Mouse (Mus musculus) heart, postnatal 0 days (tissue): ENCODE results near the gene Rbms3. TPM values are rescaled to one million over a fixed set of nuclear protein-coding genes. Genes with fewer than 3 reads are reported as not detected.

Experiments
- ATAC-seq: fragments of 200-750 bp; cut with Nextera tagmentation; 2 replicates; pipeline ENCODE4 v1.8.0; 2017; ENCODE audit warnings: low read depth, moderate number of reproducible peaks, moderate library complexity; ENCODE audit not compliant: insufficient read depth
- DNase-seq: peaks from one replicate; pipeline ENCODE4 v3.0.0-alpha.2; 2016; ENCODE audit warnings: low spot score
- H3K27ac ChIP-seq: fragments of 300-500 bp; sonication (generic); 2 replicates; pipeline ENCODE4 v1.5.1; 2014; ENCODE audit warnings: low read depth, mild to moderate bottlenecking
- H3K27me3 ChIP-seq: fragments of 300-500 bp; sonication (generic); 2 replicates; pipeline ENCODE4 v1.6.1; 2014; ENCODE audit warnings: low read length, mixed read lengths; ENCODE audit not compliant: control insufficient read depth, insufficient read depth
- H3K36me3 ChIP-seq: fragments of 300-500 bp; sonication (generic); replicated peaks from 2 replicates; pipeline ENCODE4 v1.6.1; 2014; ENCODE audit warnings: low read length, mixed read lengths; ENCODE audit not compliant: control insufficient read depth, insufficient read depth
- H3K4me1 ChIP-seq: fragments of 300-500 bp; sonication (generic); 2 replicates; pipeline ENCODE4 v1.6.1; 2014; ENCODE audit warnings: antibody characterized with exemption; ENCODE audit not compliant: control insufficient read depth, insufficient read depth
- H3K4me2 ChIP-seq: fragments of 300-500 bp; sonication (generic); 2 replicates; pipeline ENCODE4 v1.6.1; 2014; ENCODE audit warnings: low read depth, mild to moderate bottlenecking, low read length, moderate library complexity
- H3K4me3 ChIP-seq: fragments of 300-500 bp; sonication (generic); 2 replicates; pipeline ENCODE4 v1.5.1; 2014; ENCODE audit warnings: low read depth, low read length
- H3K9ac ChIP-seq: fragments of 300-500 bp; sonication (generic); replicated peaks from 2 replicates; pipeline ENCODE4 v1.6.1; 2014; ENCODE audit warnings: low read depth, low read length, mixed read lengths
- H3K9me3 ChIP-seq: fragments of 300-500 bp; sonication (generic); replicated peaks from 2 replicates; pipeline ENCODE4 v1.6.1; 2016; ENCODE audit warnings: low read length; ENCODE audit not compliant: control insufficient read depth
- CTCF ChIP-seq: IDR thresholded peaks from 2 replicates; pipeline ENCODE4 v1.5.1; 2016; ENCODE audit warnings: antibody characterized with exemption, control low read depth, low read depth
- EP300 ChIP-seq: IDR thresholded peaks from 2 replicates; pipeline ENCODE4 v1.6.1; 2016; ENCODE audit warnings: antibody characterized with exemption, low read depth
- WGBS: fragments of 180-500 bp; shearing (Covaris S2); extraction: QIAGEN DNeasy Blood & Tissue Kit; methylation state at CpG from one replicate; pipeline ENCODE4 v1.1.7; 2014; 5-methylcytosine and 5-hydroxymethylcytosine counted together
- polyA plus RNA-seq: library from polyadenylated mRNA; unstranded; fragments of >200 nt; fragmentation: Nextera tagmentation; extraction: Ambion mirVana; gene quantifications from 2 replicates; pipeline ENCODE4 v1.2.1, GENCODE M21; 2015
- total RNA-seq: library from RNA; depleted of rRNA; stranded (reverse); fragments of >200 nt; gene quantifications from 2 replicates; pipeline ENCODE4 v1.2.3, GENCODE M21; 2014; ENCODE audit warnings: low replicate concordance

The Rbms3 gene
- total and polyA plus RNA-seq, 2 experiments from 2014 or later = 18.2 to 75.3 TPM

- Histone ChIP-seq H3K4me1 (peaks cover 19% of the 10 kb centered on the region), H3K36me3 (no peaks in the 10 kb centered on the region), H3K9ac (no peak overlapping the region; the same call in 1 of the 2 replicates), H3K4me2 (peak overlapping the region; percentile 51; the same call in 1 of the 2 replicates), H3K4me3 (no peak overlapping the region), H3K27ac (peak overlapping the region; percentile 58), H3K9me3 (0 out of 2 replicates have a peak, but pooled peaks cover 2% of the 10 kb centered on the region), H3K27me3 (no peaks in the 10 kb centered on the region)
- TF ChIP-seq CTCF = no peak
- no peak for TF ChIP-seq EP300
- ATAC-seq (no peak; the same call in 1 of the 2 replicates), DNase-seq (no peak)
- WGBS = 25% methylated on average over 2 of the region's 2 CpGs
These were observed 755.8 kb downstream of the Rbms3 start for GRCm38 (mm10) chr9:116873976-116874320.

GRCm38 (mm10) chr9:116873033-116873975, 756.4 kb downstream of the Rbms3 start:
- DNase-seq = peak; percentile 77
- H3K4me2 ChIP-seq = peak overlapping the region; percentile 51

GRCm38 (mm10) chr9:116872346-116872745, 757.4 kb downstream of the Rbms3 start:
- TF ChIP-seq CTCF (no peak), EP300 (no peak)
- H3K27ac ChIP-seq = peak overlapping the region; percentile 58
- H3K4me3 ChIP-seq = no peak overlapping the region
- H3K9me3 ChIP-seq = no peaks in the 10 kb centered on the region
- no peak overlapping the region for H3K9ac ChIP-seq
- WGBS = 49% methylated on average over 6 of the region's 6 CpGs
- H3K4me1 ChIP-seq = peaks cover 19% of the 10 kb centered on the region
- DNase-seq (no peak), ATAC-seq (no peak)
- H3K27me3 ChIP-seq = no peaks in the 10 kb centered on the region
- no peaks in the 10 kb centered on the region for H3K36me3 ChIP-seq
- H3K4me2 ChIP-seq = no peak overlapping the region

More at GRCm38 (mm10) chr9:116873033-116873975, 756.4 kb downstream of the Rbms3 start:
- peak overlapping the region; percentile 26 for H3K4me3 ChIP-seq
- H3K4me1 ChIP-seq = peaks cover 19% of the 10 kb centered on the region
- ATAC-seq = peak; percentile 77
- H3K9ac ChIP-seq = no peak overlapping the region; the same call in 1 of the 2 replicates
- 17% methylated on average over 30 of the region's 30 CpGs for WGBS
- TF ChIP-seq CTCF = no peak
- peak; percentile 67 for TF ChIP-seq EP300
- H3K27me3 ChIP-seq = no peaks in the 10 kb centered on the region
- peak overlapping the region; percentile 58 for H3K27ac ChIP-seq
- no peaks in the 10 kb centered on the region for H3K9me3 ChIP-seq
- H3K36me3 ChIP-seq = no peaks in the 10 kb centered on the region

- Histone ChIP-seq H3K9ac (no peak overlapping the region), H3K4me1 (peaks cover 19% of the 10 kb centered on the region), H3K36me3 (no peaks in the 10 kb centered on the region), H3K27me3 (no peaks in the 10 kb centered on the region), H3K4me3 (no peak overlapping the region), H3K27ac (no peak overlapping the region), H3K9me3 (no peaks in the 10 kb centered on the region), H3K4me2 (no peak overlapping the region)
- no peak for DNase-seq
- no peak for ATAC-seq
- TF ChIP-seq EP300 (no peak), CTCF (no peak)
- WGBS = 84% methylated on average over 5 of the region's 5 CpGs
These were observed 758.1 kb downstream of the Rbms3 start for GRCm38 (mm10) chr9:116871576-116871975.

- H3K9ac ChIP-seq = no peak overlapping the region
- H3K27me3 ChIP-seq = no peaks in the 10 kb centered on the region
- no peak for TF ChIP-seq CTCF
- no peak for TF ChIP-seq EP300
- no peak overlapping the region for H3K27ac ChIP-seq
- no peaks in the 10 kb centered on the region for H3K36me3 ChIP-seq
- peaks cover 8% of the 10 kb centered on the region; the same call in 1 of the 2 replicates for H3K4me1 ChIP-seq
- no peak for DNase-seq
- ATAC-seq = no peak
- WGBS = 84% methylated on average over 7 of the region's 7 CpGs
- no peaks in the 10 kb centered on the region for H3K9me3 ChIP-seq
- H3K4me2 ChIP-seq = no peak overlapping the region
- H3K4me3 ChIP-seq = no peak overlapping the region
These were observed 763.7 kb downstream of the Rbms3 start for GRCm38 (mm10) chr9:116866060-116866459.
